11 mouse cellular contexts compared by ENCODE assay signal in genomic region chr8:62046809-62047208, GRCm38 (mm10).
DNase-seq lines count a peak whose midpoint lies in the region; ATAC-seq and TF ChIP-seq lines count a peak whose summit lies in the region.
"Had no signal": no experiment of that assay in that cellular context is flagged by ENCODE, and none has a peak within 500 bp of the region (broad histone marks: within the 10 kb centered on the region; RNA-seq: fewer than 3 reads in every experiment).

No protein-coding gene starts in this region.

- no peak overlapping the region for H3K4me3 ChIP-seq in ES-E14 (ENCODE audit: insufficient read depth in 1 of 2, low read depth in 1 of 2, low read length in 2 of 2, poor library complexity in 1 of 2, severe bottlenecking in 1 of 2)
- H3K4me3 ChIP-seq: neural tube, embryonic 13.5 days had no signal

- in situ Hi-C loops in ES-E14 (cut with MboI; ENCODE audit: low sequenced_read_pairs in 2 of 2, unreplicated experiment in 2 of 2), result loop anchor here in 1 of 2 experiments (10.0 kb wide), 1 partner anchor 342 kb away; no protein-coding TSS in a partner anchor

- no peaks in the 10 kb centered on the region; a peak in 1 of 4 replicates for H3K4me1 ChIP-seq in ES-E14 (ENCODE audit: control insufficient read depth in 2 of 2, insufficient read depth in 2 of 2, low read length in 2 of 2, poor library complexity in 1 of 2)
- H3K4me1 ChIP-seq: neural tube, embryonic 13.5 days had no signal

- H3K9me3 ChIP-seq in ES-E14 (ENCODE audit: control insufficient read depth, insufficient read depth, low read depth, low read length), result no peaks in the 10 kb centered on the region
- H3K9me3 ChIP-seq: neural tube, embryonic 13.5 days had no signal

- peak; percentile 63 for ATAC-seq in granulocyte monocyte progenitor cell, adult 5-6 weeks (replicated peaks; ENCODE audit: poor library complexity, severe bottlenecking)

- DNase-seq in adrenal gland, adult 2 months, result peak; percentile 8
- DNase-seq in adrenal gland, adult 8-10 months, result no peak
- DNase-seq in kidney, postnatal 10 days, result peak; percentile 13
- no peak for DNase-seq in kidney, adult 11 months
- DNase-seq in ES-E14 (ENCODE audit: low read depth, low spot score), result no peak
- no peak for DNase-seq in left cerebral cortex, adult 18-20 months (ENCODE audit: low spot score in 2 of 2)
- no peak for DNase-seq in right cerebral cortex, postnatal 25 days
- DNase-seq: B cell, adult 2 months; spleen, adult 18-20 months had no signal

- H3K27ac ChIP-seq in ES-E14 (ENCODE audit: insufficient read depth, low read depth, low read length, poor library complexity, severe bottlenecking), result no peak overlapping the region
- H3K27ac ChIP-seq: neural tube, embryonic 13.5 days had no signal

- H3K9ac ChIP-seq in ES-E14 (ENCODE audit: insufficient read depth, low read depth, low read length, poor library complexity, severe bottlenecking), result no peak overlapping the region
- H3K9ac ChIP-seq: neural tube, embryonic 13.5 days had no signal

- no peaks in the 10 kb centered on the region for H3K36me3 ChIP-seq in ES-E14 (ENCODE audit: control insufficient read depth, insufficient read depth, low read length, poor library complexity, severe bottlenecking)
- H3K36me3 ChIP-seq: neural tube, embryonic 13.5 days had no signal

TF ChIP-seq in ES-E14, 5 proteins besides CTCF, POLR2A, EP300 and RAD21:
- TF ChIP-seq ZC3H11A (IDR thresholded peaks at IDR 0.05; ENCODE audit: borderline replicate concordance, low read depth, low read length), result 0 out of 2 replicates have a peak, but pooled peaks have one; percentile 19
- no peak for TF ChIP-seq MAFK (IDR thresholded peaks at IDR 0.05; ENCODE audit: insufficient read depth, low read depth, low read length)
- no peak for TF ChIP-seq CHD2 (IDR thresholded peaks at IDR 0.05; ENCODE audit: low read depth, low read length)

Comparison
In these comparisons a context has a peak if more than half of its experiments do, and no peak if none do; other contexts are left out.
1. DNase-seq: peak in adrenal gland, adult 2 months (single experiment) and kidney, postnatal 10 days (single experiment); none in adrenal gland, adult 8-10 months (single experiment), kidney, adult 11 months (single experiment), ES-E14 (single experiment), left cerebral cortex, adult 18-20 months (0 of 2) and right cerebral cortex, postnatal 25 days (single experiment).